Mouse (Mus musculus): ENCODE results near the gene Med10.

- TF ChIP-seq ZNF384 (IDR thresholded peaks at IDR 0.05; ENCODE audit: low read depth, low read length) (no peak), MAFK (IDR thresholded peaks at IDR 0.05; ENCODE audit: insufficient read depth, low read depth, low read length) (no peak)
These were observed 11.7 kb downstream of the Med10 start for GRCm38 (mm10) chr13:69813870-69814269.
